Mouse (Mus musculus) fibroblast of lung, adult 2 months (primary cell): ENCODE measurements around the gene Phkg1.
"Not testable (repeated sequence)": the region's sequence is repeated elsewhere in the genome, so short reads cannot be mapped to it uniquely, and the experiment has no call there.

ENCODE experiments used
- DNase-seq: peaks from one replicate; pipeline ENCODE4 v3.0.0-alpha.2; 2011; ENCODE audit warnings: low read depth

Phkg1 gene

DNA sequence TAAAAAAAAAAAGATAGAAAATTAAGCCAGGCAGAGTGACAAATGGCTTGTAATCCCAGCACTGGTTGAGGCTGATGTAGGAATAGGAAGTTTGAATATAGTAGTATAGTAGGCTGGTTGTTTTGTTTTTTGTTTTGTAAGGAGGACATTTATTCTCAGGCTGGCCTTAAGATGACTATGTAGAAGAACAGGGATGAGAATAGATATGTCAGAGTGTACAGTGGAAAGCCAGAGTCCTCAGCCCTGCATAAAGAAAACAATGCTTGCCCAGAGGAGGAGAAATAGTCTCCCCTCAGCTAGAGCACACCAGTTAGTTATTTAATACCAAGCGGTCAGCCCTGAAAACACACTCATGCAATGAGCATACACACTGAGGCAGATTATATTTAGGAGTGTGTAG, at the start of gene Phkg1:
Phkg1 (minus strand) TSS at position 101 of the 400 bp plus-strand sequence.
- DNase-seq: no peak

DNA sequence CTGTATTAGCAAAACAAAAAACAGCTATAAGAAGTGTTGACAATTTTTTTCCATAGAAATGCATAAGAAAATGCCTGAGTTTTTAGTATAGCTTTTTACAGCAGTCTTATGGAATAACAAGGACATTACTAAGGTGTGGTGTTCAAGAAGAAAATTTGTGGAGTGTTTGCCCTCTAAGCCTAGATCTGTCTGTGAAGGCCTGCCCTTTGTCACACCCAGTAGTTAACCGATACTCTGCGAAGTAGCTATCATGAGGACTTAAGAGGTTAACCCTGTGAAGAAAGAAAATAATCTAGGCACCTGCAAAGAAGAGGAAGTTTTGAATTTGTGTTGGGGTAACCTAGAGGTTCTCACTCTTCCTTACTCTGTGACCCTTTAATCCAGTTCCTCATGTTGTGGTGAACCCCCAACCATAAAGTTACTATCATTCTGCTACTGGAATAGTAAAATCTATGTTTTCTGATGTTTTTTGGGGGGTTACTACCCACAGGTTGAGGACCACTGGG, 49.2 kb upstream of the Phkg1 start:
- no peak for DNase-seq

DNA sequence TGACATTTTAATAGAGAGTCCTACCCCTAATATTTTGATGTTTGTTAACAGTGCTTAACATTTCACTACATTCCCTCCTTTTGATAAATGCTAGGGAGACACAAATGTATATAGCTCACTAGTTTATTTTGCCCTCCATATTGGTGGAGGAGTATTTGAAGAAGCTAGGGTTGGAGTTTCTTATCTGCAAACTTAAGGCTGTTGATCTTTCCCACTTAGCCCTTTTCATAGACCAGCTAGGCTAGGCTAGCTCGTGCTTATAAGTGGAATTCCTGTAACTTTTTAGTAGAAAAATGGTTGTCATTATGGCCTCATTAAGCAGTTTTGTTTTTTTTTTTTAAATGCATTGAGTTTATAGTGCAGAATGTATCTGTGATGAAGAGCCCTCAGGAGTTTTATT, 45.1 kb upstream of the Phkg1 start:
- DNase-seq: no peak

DNA sequence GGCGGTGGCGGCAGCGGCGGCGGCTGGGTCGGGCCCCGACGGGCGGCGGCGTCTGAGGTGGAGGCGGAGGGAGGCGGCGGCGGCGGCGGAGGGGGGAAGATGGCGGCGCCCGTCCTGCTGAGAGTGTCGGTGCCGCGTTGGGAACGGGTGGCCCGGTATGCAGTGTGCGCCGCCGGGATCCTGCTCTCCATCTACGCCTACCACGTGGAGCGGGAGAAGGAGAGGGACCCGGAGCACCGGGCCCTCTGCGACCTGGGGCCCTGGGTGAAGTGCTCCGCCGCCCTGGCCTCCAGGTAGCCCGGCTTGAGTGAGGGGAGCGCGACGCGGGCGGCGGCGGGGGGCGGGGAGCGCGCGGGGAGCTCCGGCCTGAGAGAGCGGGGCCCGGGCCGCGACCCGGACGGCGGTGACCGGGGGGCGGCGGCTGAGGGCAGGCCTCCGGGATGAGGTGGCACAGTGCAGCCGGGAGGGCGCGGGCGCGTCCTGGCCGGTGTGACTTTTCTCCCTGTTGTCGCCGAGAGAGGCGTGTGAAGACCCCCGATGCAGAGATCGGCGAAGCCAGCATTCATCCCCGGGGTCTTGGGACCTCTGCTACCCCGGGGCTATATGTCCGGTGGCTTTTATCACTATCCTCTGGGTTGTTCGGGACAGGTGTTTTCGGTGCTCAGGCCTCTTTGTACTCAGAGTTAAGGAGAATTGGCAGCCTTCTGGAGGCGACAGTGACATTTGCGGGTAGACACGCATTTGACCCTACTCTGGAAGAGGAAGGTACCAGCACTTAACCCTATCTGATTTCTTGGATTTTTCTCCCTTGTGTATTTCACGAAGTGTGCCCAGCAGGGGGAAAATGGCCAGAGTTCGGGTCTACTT, 44.0 kb upstream of the Phkg1 start:
- DNase-seq: not testable (repeated sequence)

DNA sequence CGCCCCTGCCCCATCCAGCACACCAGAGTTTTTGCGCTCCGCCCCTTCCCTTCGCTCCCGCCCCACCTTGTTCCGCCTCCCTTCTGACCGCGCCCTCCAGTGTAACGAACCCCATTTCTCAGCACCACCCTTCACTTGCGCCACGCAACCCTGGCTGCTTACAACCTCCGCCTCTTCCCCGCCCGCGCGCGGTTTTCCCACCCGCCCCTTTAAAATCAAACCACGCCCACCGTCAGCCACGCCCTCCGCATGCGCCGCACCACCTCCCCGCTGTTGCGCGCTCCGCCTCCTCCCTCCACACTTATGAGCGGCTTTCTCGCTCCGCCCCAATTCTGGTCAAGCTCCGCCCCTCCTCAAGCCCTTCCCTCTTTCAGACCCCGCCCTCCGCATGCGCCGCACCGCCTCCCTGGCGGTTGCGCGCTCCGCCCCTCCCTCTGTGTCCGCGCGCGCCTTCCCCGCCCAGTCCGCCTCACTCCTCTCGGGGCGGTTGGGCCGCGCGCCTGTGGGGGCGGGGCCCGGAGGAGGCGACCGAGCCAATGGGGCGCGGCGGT, 43.2 kb upstream of the Phkg1 start, which contains the start of gene Vkorc1l1:
Vkorc1l1 (plus strand) TSS at position 476 of the 551 bp plus-strand sequence.
- peak; percentile 96 for DNase-seq

DNA sequence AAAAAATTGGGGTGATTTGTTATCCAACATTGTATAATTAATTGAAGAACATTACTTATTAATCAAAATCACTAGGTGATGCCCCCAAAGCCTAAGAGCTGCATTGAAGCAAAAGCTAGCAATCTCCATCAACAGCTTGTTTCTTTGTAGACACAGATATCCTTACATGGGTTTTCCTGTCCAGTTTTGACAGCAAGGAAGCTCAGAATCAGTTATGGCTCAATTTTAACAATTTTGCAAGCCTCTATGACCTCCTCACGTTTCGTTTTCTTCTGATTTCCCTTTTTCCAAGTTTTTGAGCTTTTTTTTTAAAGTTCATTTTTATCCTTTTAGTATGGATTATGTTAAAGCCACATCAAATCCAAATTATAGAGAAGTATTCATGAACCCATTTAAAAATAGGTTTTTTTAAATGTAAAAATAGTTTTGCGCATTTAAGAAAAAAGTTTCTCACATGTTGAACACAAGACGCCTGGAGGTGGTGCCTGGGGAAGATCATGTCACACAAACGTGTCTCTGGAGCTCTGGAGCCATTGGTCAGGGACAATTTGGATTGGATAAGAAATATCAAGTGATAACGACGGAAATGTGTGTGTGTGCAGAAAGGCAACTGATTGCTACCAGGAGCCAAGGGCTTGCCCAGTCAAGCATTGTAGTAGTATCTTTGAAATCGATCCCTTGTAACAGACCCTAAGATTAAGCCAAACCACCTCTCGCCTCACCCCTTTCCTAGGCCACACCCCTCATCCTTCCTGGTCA, 42.6 kb upstream of the Phkg1 start:
- DNase-seq: no peak

DNA sequence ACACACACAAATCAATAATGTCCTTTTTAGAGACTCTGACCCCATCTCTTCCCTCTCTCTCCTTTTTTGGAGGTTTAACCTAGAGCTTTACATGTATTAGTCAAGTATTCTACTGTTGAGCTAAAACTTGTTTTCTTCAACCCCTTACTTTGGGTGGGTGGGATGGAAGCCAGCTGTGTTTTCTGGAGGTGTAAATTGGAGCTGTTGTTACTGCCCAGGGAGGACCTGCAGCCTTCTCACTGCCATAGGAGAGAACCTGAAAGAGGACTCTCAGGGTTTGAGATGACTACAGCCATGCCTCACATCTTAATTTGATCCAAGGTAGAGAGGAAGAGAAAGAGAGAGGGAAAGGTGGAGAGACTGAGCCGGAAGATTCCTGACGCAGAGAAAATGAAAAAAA, 41.9 kb upstream of the Phkg1 start:
- no peak for DNase-seq

DNA sequence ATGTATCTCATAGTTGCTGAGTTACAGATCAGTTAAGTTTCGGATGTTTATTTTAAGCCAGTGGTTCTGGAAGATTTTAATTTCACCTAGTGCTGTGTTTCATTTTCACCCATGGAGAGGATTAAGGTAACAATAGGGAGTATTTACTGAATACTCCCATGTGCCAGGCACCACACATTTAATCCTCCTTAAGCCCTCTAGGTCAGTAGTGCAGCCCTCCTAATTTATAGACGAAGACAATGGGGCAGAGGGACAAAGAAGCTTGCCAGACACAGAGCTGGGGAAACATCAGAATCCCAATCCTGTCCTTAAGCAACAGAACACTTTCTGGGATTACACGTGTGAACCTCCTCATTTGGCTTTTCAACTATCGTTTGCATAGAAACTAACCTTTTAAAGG, 38.6 kb upstream of the Phkg1 start:
- DNase-seq: no peak

DNA sequence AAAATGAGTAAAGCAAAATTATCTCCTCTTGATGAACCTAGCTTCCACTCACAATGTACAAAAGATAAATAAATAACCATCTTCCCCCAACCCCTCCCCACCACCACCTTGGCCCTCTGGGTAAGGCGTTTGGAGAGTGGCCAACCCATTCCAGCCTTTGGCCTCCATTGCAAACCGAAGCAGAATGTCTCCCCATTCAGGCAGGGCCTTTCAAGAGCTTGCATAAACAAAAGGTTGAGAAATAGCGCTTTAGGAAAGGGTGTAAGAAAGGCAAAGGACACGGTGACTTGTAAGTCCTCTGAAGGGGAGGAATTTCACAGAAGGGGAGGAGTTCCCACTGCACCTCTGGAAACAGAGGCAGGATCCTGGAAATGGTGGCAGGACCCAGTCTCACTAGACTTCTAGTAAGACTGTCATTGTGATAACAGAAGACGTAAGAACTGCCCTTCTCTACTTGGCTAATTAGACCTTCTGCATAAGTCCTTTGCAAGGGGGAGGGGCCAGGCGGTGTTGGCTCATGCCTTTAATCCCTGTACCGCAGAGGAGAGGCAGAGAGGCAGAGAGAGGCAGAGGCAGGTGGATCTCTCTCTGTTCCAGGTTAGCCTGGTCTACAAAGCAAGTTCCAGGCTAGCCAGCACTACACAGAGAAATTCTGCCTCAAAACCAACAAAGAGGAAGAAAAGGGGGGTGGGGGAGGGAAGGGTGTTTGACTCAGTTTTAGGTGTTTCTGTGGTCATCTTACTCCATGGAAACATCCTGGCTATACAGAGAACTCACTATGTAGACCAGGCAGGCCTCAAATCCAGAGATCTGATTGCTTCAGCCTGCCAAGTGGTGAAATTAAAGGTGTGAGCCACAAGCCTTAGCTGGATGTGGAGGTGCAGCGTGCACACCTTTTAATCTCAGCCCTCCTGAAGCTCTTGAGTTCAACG, 31.8 kb upstream of the Phkg1 start:
- no peak for DNase-seq

DNA sequence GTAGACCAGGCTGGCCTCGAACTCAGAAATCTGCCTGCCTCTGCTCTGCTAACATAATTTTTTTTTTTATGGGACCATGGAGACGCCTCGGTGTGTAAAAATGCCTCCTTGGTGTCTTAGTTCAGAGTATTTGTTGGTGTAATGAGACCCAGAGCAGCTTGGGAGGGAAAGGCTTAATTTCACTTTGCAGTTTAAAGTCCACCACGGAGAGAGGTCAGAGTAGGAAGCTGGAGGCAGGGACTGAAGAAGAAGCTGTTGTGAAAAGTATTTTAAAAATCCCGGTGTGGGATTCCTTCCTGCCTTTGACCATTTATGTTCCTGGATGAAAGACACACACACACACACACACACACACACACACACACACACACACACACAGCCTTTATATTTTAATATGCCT, 27.6 kb upstream of the Phkg1 start:
- DNase-seq: no peak

DNA sequence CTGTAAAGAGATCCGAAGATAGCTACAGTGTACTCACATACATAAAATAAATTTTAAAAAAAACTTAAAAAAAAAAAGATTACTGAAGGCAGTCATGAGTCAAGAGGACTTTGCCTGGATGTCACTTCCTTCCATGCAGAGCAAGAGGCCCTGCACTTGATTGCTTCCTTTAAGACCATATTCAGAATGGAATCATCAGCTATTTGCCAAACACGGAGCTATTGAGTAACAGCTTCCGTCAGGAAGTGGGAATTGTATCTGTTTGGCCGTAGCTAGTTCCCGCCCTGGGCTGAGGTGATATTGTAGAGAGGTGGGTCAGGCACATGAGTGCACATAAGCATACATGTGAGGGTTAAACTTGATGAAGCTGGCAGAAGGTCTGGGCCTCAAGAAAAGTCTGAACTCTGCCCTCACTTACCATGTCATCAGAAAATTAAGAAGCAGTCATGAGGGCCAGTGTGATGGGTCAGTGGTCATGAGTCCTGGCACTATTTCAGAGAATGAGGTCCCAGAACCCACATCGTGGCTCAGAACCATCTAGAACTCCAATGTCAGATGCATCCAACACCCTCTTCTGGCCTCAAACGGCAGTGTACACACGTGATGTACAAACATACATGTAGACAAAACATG, 26.6 kb upstream of the Phkg1 start:
- no peak for DNase-seq

DNA sequence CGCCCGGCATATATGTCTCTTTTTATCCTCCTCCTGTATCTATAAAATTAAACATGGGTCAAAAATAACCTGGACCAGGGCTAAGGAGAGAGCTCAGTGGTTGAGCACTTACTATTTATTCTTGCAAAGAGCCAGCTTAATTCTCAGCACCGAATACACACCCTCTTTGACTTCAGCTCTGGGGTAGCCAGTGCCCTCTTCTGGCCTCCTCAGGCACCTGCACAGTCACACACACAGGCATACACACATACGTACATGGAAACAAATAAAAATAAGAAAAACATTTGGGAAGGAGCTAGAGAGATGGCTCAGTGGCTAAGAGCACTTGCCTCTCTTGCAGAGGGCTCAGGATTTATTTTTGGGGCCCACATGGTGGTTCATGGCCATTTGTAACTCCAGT, 23.6 kb upstream of the Phkg1 start:
- no peak for DNase-seq

DNA sequence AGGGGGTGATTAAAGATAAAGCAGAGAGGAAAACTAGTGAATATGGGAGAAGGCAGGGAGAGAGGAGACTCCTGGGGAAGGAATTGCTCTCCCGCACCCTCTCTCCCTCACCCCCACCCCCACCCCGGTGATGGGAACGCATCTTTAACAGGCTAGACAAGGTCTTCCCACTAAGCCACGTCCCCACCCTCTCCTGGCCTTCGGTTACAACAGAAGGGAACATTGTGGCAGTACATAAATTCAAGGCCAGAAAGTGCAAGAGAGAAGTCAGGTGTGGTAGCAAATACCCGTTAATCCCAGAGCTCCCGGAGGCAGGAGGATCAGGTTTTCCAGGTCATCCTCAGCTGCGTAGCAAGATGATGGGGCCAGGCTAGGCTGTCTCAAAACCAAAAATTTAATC, 21.0 kb upstream of the Phkg1 start:
- DNase-seq: no peak

DNA sequence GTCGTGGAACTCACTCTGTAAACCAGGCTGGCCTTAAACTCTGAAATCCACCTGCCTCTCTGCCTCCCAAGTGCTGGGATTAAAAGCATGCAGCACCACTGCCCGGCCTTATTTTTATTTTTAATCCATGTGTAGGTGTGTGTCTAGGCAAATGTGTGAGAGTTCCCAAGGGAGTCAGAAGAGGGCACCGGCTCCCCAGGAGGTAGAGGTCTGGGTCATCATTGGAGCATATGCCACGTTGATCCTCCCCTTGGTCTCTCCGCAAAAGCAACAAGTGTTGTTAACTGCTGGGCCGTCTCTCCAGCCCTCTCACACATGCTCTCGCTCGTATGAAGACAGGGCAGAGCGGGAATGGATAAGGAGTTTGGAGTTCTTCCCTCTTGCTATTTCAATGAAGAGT, 20.4 kb upstream of the Phkg1 start:
- no peak for DNase-seq

DNA sequence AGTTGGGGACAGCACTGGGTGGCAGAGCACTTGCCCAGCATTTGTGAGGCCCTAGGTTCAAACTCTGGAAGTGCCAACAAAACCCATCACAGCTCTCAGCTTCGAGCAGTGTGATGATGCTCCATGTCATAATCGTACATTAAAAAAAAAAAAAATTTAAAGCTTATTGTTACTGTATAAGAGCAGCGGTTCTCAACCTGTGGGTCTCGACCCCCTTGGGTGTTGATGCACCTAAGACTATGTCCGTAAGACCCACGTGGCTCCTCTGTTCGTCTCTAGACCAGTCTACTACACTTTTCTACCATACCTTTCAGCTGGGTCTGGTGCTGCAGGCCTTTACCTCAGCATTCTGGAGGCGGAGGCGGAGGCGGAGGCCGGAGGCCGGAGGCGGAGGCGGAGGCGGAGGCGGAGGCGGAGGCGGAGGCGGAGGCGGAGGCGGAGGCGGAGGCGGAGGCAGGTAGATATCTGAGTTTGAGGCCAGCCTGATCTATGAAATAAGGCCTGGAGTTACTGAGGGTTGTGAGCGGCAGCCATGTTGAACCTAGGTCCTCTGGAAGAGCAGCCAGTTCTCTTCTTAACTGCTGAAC, 19.8 kb upstream of the Phkg1 start:
- no peak for DNase-seq

DNA sequence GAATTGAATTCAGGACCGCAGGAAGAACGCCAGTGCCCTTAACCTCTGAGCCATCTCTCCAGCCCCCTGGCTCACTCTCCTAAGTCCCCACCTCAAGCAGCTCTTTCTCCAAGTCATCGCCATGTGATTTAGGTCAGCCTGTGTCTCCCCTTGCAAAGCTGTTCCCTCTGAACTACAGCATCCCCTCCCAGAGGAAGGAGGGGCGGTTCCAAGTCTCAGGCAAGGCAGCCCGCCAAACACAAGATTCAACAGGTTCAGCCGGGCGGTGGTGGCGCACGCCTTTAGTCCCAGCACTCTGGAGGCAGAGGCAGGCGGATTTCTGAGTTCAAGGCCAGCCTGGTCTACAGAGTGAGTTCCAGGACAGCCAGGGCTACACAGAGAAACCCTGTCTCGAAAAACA, 17.1 kb upstream of the Phkg1 start:
- DNase-seq: not testable (repeated sequence)

DNA sequence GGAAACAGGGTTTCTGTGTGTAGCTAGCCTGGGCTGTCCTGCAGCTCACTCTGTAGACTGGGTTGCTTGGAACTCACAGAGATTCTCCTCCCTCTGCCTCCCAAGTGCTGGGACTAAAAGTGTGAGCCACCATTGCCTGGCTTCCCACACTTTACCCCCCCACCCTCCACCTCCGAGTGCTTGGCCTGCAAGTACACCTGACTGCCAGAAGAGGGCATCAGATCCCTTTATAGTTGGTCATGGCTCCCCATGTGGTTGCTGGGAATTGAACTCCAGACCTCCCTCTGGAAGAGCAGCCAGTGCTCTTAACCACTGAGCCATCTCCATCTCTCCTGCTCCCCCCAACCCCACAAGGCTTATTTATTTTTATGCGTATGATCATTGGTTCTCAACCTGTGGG, 15.7 kb upstream of the Phkg1 start:
- no peak for DNase-seq

DNA sequence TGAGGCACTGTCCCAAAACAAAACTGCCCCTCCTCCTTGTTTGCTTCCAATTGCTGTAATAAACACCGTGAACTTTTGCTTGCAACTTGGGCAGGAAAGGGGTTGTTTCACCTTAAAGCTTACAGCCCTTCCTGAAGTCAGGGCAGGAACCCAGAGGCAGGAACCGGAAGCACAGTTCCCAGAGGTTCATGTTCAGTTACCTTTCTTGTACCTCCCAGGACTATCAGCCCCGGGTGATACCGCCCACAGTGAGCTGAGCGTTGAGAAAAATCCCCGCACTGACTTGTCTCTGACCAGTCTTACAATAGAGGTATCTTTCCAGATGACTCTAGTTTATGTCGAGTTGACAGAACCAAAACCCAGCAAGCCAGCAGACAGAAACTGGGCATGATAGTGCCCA, 11.2 kb upstream of the Phkg1 start:
- no peak for DNase-seq

DNA sequence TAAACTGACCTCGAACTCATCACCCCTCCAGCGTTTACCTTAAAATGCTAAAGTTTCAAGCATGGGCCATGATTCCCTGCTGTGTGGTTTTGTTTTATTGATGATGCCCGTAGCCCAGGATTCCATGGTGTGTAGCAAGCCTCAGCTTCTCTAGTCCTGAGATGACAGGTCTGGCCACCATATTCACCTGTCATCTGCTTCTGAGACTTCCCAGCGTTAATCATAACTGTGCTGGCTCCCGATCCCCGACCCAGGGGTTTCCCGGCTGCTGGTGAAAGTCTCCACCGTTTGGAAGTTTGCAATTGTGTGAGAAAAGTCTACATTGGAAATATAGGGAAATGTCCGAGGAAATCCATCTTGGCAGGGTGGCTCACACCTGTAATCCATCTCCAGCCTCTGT, 10.8 kb upstream of the Phkg1 start:
- DNase-seq: no peak

DNA sequence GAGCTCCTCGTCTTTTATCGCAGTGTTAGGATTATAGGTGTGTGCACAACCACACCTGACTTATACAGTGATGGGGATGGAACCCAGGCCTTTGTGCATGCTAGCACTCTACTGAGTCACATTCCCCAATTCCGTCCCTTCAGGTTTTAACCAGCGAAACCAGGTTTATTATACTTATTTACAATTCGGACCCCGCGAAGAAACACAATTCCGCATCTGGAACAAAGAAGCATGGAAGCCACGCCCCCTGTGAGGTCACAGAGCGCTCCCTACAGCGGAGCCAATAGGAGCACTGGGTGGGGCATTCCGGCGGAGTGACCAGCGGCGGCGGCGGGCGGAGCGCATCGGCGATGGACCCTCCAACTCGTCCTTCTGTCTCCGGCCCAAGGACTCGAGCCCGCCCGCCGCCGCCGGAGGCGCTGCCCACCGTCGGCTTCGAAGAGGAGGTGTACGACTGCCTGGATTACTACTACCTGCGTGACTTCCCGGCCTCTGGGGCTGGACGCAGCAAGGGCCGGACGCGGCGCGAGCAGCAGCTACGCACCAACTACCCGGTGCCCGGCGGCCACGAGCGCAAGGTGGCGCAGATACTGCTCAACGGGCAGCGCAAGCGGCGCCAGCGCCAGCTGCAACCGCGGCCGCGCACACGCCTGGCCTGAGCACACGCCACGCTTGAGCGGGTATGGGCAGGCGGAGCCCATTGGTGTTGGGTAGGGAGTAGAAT, 10.1 kb upstream of the Phkg1 start, which contains the start of gene Nupr1l:
Nupr1l (plus strand) TSS at position 299 of the 724 bp plus-strand sequence.
- peak; percentile 51 for DNase-seq
